Mouse (Mus musculus) embryo, embryonic 10.5 days (tissue): ENCODE measurements around the gene Gm2004.
"Not testable (repeated sequence)": the region's sequence is repeated elsewhere in the genome, so short reads cannot be mapped to it uniquely, and the experiment has no call there.

Source experiments
- DNase-seq: peaks from one replicate; pipeline ENCODE4 v3.0.0-alpha.2; 2015; ENCODE audit warnings: low spot score

Gm2004 gene

DNA sequence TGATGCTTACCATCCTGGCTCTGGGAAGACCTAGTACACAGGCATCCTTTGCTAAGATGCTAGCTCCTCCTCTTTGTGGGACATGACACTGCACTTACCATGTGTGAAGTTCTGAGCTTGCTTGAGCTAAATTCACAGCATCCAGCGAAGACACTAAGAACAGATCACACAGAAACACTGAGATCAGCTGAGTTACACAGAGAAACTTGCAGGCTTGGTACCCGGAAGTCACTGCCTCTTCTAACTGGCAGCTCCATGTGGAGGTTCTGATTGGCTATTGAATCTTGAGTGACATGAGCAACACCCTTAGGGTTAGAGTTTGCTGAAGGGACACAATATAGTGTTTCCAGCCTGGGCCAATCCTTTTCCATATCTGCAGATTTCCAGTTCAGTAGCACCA, at the start of gene Gm2004:
TSS of gene Gm2004 (minus strand) at position 101 of the 400 bp plus-strand sequence.
- DNase-seq, result not testable (repeated sequence)
